Mouse (Mus musculus): ENCODE measurements at regions not wholly inside any gene's neighbourhood (a gene's known extent, or its start where the extent isn't known, plus 50 kb on each side); places are given as distances from the start of the nearest gene placed in this dataset.

GRCm38 (mm10) chr15:62171632-62172031 lies 1248.8 kb upstream of the A1bg start:
- TF ChIP-seq POLR2A (IDR thresholded peaks at IDR 0.05; ENCODE audit: extremely low read depth, insufficient read depth, low read length) (no peak), CTCF (IDR thresholded peaks at IDR 0.05; ENCODE audit: low read depth, low read length) (no peak)
